Mouse (Mus musculus): ENCODE results near the gene Wdr3. TPM values are rescaled to one million over a fixed set of nuclear protein-coding genes. Genes with fewer than 3 reads are reported as not detected.

The Wdr3 gene
- 12.9 TPM for polyA plus RNA-seq (2014; fragmentation: Illumina TruSeq; extraction: RNeasy Lipid Tissue Mini Kit (QIAGEN cat#74804); ENCODE audit: low read depth, low replicate concordance)

GRCm38 (mm10) chr3:100162315-100163105, at the start of gene Wdr3, which contains the start of gene Gdap2:
Gene Wdr3, minus strand, starts transcription at chr3:100162407.
Gene Gdap2, plus strand, starts transcription at chr3:100162381.

Other genes with a start within 250 kb of the Wdr3 start
- 17.6 TPM for gene Gdap2, start within 50 bp of the Wdr3 start, polyA plus RNA-seq (2014; fragmentation: Illumina TruSeq; extraction: RNeasy Lipid Tissue Mini Kit (QIAGEN cat#74804); ENCODE audit: low read depth, low replicate concordance)